Mouse (Mus musculus) heart, embryonic 11.5 days (tissue): Measurements from ENCODE around the gene Defb15. TPM values are rescaled to one million over a fixed set of nuclear protein-coding genes. Genes with fewer than 3 reads are reported as not detected.
"Not testable (repeated sequence)": the region's sequence is repeated elsewhere in the genome, so short reads cannot be mapped to it uniquely, and the experiment has no call there.

ENCODE experiments used
- ATAC-seq: fragments of 200-750 bp; cut with Nextera tagmentation; replicated peaks from 2 replicates; pipeline ENCODE4 v1.8.0; 2017; ENCODE audit warnings: moderate library complexity; ENCODE audit not compliant: insufficient number of reproducible peaks, low FRiP score, low TSS enrichment
- H3K27ac ChIP-seq: fragments of 300-500 bp; sonication (generic); 2 replicates; pipeline ENCODE4 v1.5.1; 2014; ENCODE audit warnings: mild to moderate bottlenecking, low read depth, low read length
- H3K27me3 ChIP-seq: fragments of 300-500 bp; sonication (generic); 2 replicates; pipeline ENCODE4 v1.6.1; 2014; ENCODE audit warnings: mild to moderate bottlenecking, low read length, mixed read lengths; ENCODE audit not compliant: control insufficient read depth, insufficient read depth
- H3K36me3 ChIP-seq: fragments of 300-500 bp; sonication (generic); 2 replicates; pipeline ENCODE4 v1.6.1; 2014; ENCODE audit warnings: mild to moderate bottlenecking, low read length, moderate library complexity, mixed read lengths; ENCODE audit not compliant: control insufficient read depth, insufficient read depth
- H3K4me1 ChIP-seq: fragments of 300-500 bp; sonication (generic); 2 replicates; pipeline ENCODE4 v1.6.1; 2014; ENCODE audit warnings: low read length; ENCODE audit not compliant: control insufficient read depth, insufficient read depth
- H3K4me2 ChIP-seq: fragments of 300-500 bp; sonication (generic); 2 replicates; pipeline ENCODE4 v1.6.1; 2014; ENCODE audit warnings: mild to moderate bottlenecking, moderate library complexity
- H3K4me3 ChIP-seq: fragments of 300-500 bp; sonication (generic); 2 replicates; pipeline ENCODE4 v1.5.1; 2014; ENCODE audit warnings: low read depth, low read length
- H3K9ac ChIP-seq: fragments of 300-500 bp; sonication (generic); 2 replicates; pipeline ENCODE4 v1.6.1; 2014; ENCODE audit warnings: mild to moderate bottlenecking, low read depth, low read length, moderate library complexity
- H3K9me3 ChIP-seq: fragments of 300-500 bp; sonication (generic); replicated peaks from 2 replicates; pipeline ENCODE4 v1.6.1; 2016; ENCODE audit warnings: low read length; ENCODE audit not compliant: control insufficient read depth
- WGBS: fragments of 180-500 bp; shearing (Covaris S2); extraction: QIAGEN DNeasy Blood & Tissue Kit; methylation state at CpG from one replicate; pipeline ENCODE4 v1.1.7; 2014; ENCODE audit not compliant: insufficient replicate concordance; 5-methylcytosine and 5-hydroxymethylcytosine counted together
- polyA plus RNA-seq: library from polyadenylated mRNA; unstranded; fragments of >200 nt; fragmentation: Nextera tagmentation; extraction: Ambion mirVana; gene quantifications from 2 replicates; pipeline ENCODE4 v1.2.1, GENCODE M21; 2014

Defb15 gene
- polyA plus RNA-seq, 1 experiment from 2014 or later = not detected

GRCm38 (mm10) chr8:21947311-21948017, 15.0 kb upstream of the Defb15 start:
- no peaks in the 10 kb centered on the region for H3K36me3 ChIP-seq
- H3K4me3 ChIP-seq = no peak overlapping the region
- no peaks in the 10 kb centered on the region for H3K4me1 ChIP-seq
- H3K9ac ChIP-seq = no peak overlapping the region
- no peak overlapping the region for H3K4me2 ChIP-seq
- no peak for ATAC-seq
- no peaks in the 10 kb centered on the region for H3K9me3 ChIP-seq
- WGBS = 63% methylated on average over 9 of the region's 9 CpGs
- no peak overlapping the region for H3K27ac ChIP-seq
- H3K27me3 ChIP-seq = no peaks in the 10 kb centered on the region

GRCm38 (mm10) chr8:21946462-21946861, 14.0 kb upstream of the Defb15 start, which contains the start of gene Defb13:
Gene Defb13, plus strand, starts transcription at chr8:21946762.
- Histone ChIP-seq H3K36me3 (no peaks in the 10 kb centered on the region), H3K27ac (no peak within 1 kb of the TSS), H3K4me1 (no peaks in the 10 kb centered on the region), H3K9me3 (no peaks in the 10 kb centered on the region), H3K9ac (no peak within 1 kb of the TSS), H3K27me3 (no peaks in the 10 kb centered on the region), H3K4me3 (no peak within 1 kb of the TSS), H3K4me2 (no peak within 1 kb of the TSS)
- no peak for ATAC-seq
- 79% methylated on average over 6 of the region's 6 CpGs for WGBS

- not testable (repeated sequence) for H3K36me3 ChIP-seq, H3K27me3 ChIP-seq, ATAC-seq, H3K9ac ChIP-seq, H3K4me2 ChIP-seq, H3K4me1 ChIP-seq, H3K9me3 ChIP-seq, H3K4me3 ChIP-seq, H3K27ac ChIP-seq
- 80% methylated on average over 4 of the region's 4 CpGs for WGBS
Observed at GRCm38 (mm10) chr8:21938052-21938451, 5.5 kb upstream of the Defb15 start, which contains the start of gene Defb35. Gene Defb35, plus strand, starts transcription at chr8:21938352.

GRCm38 (mm10) chr8:21930754-21931153, 1.8 kb downstream of the Defb15 start:
- WGBS = 70% methylated on average over 3 of the region's 3 CpGs
- not testable (repeated sequence) for H3K4me1 ChIP-seq, H3K4me3 ChIP-seq, H3K9me3 ChIP-seq, H3K9ac ChIP-seq, H3K27me3 ChIP-seq, H3K36me3 ChIP-seq, H3K27ac ChIP-seq, H3K4me2 ChIP-seq, ATAC-seq

- Histone ChIP-seq H3K27ac (no peak overlapping the region), H3K9me3 (no peaks in the 10 kb centered on the region), H3K4me2 (no peak overlapping the region), H3K36me3 (no peaks in the 10 kb centered on the region), H3K9ac (no peak overlapping the region), H3K27me3 (no peaks in the 10 kb centered on the region), H3K4me3 (no peak overlapping the region), H3K4me1 (no peaks in the 10 kb centered on the region)
- 74% methylated on average over 3 of the region's 3 CpGs for WGBS
- no peak for ATAC-seq
Observed at GRCm38 (mm10) chr8:21915625-21916024, 16.9 kb downstream of the Defb15 start.

GRCm38 (mm10) chr8:21912554-21912953, 20.0 kb downstream of the Defb15 start:
- Histone ChIP-seq H3K9ac (no peak overlapping the region), H3K4me2 (no peak overlapping the region)
- WGBS = 34% methylated on average over 2 of the region's 2 CpGs

GRCm38 (mm10) chr8:21911931-21912330, 20.6 kb downstream of the Defb15 start:
- no peak for ATAC-seq
- no peaks in the 10 kb centered on the region for H3K36me3 ChIP-seq
- no peak overlapping the region for H3K4me3 ChIP-seq
- H3K9me3 ChIP-seq = no peaks in the 10 kb centered on the region
- H3K9ac ChIP-seq = no peak overlapping the region
- no peak overlapping the region for H3K4me2 ChIP-seq
- 14% methylated on average over 1 of the region's 1 CpGs for WGBS
- no peaks in the 10 kb centered on the region for H3K4me1 ChIP-seq
- H3K27ac ChIP-seq = no peak overlapping the region
- no peaks in the 10 kb centered on the region for H3K27me3 ChIP-seq

More at GRCm38 (mm10) chr8:21912554-21912953, 20.0 kb downstream of the Defb15 start:
- Histone ChIP-seq H3K27ac (no peak overlapping the region), H3K36me3 (no peaks in the 10 kb centered on the region), H3K27me3 (no peaks in the 10 kb centered on the region), H3K4me3 (no peak overlapping the region), H3K9me3 (no peaks in the 10 kb centered on the region), H3K4me1 (no peaks in the 10 kb centered on the region)
- ATAC-seq = no peak

GRCm38 (mm10) chr8:21906290-21906689, 26.2 kb downstream of the Defb15 start, which contains the start of gene Defb11:
Gene Defb11, minus strand, starts transcription at chr8:21906412.
- not testable (repeated sequence) for ATAC-seq, H3K36me3 ChIP-seq, H3K9ac ChIP-seq, H3K4me1 ChIP-seq, H3K9me3 ChIP-seq, H3K27me3 ChIP-seq, H3K4me2 ChIP-seq, H3K27ac ChIP-seq, H3K4me3 ChIP-seq

- H3K4me2 ChIP-seq, H3K4me1 ChIP-seq, H3K4me3 ChIP-seq, H3K9me3 ChIP-seq, H3K27me3 ChIP-seq, H3K9ac ChIP-seq, H3K36me3 ChIP-seq, ATAC-seq, H3K27ac ChIP-seq: not testable (repeated sequence)
Observed at GRCm38 (mm10) chr8:21885321-21885720, 47.2 kb downstream of the Defb15 start, which contains the start of gene Defb9. Gene Defb9, minus strand, starts transcription at chr8:21885421.
